Mouse (Mus musculus) spleen, postnatal 4 days (tissue): ENCODE results near the gene Rgs3.

Source experiments
- DNase-seq, 2 experiments: peaks; one replicate each; pipeline ENCODE4 v3.0.0; 2022; ENCODE audit warnings: low spot score in 2 of 2

Rgs3 gene

GRCm38 (mm10) chr4:62605856-62606541, 46.4 kb downstream of the Rgs3 start:
- no peak for DNase-seq

DNA sequence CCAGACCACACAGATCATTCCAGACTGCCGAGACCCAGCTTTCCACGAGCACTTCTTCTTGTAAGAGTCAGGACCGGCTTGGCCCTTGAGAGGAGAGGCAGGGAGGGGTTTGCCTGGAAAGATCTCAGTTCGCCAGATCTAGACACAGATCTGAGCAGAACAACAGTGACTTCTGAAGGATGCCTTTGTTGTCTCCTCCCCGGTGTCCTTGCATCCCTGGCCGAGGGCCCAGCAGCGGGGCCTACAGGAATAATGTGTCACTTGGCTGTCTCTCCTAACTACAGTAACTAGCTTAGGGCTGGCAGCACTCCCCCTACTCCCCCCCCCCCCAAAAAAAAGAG, 46.9 kb downstream of the Rgs3 start:
- DNase-seq: no peak

- DNase-seq: no peak
Measured at GRCm38 (mm10) chr4:62606905-62607304, 47.3 kb downstream of the Rgs3 start.

DNA sequence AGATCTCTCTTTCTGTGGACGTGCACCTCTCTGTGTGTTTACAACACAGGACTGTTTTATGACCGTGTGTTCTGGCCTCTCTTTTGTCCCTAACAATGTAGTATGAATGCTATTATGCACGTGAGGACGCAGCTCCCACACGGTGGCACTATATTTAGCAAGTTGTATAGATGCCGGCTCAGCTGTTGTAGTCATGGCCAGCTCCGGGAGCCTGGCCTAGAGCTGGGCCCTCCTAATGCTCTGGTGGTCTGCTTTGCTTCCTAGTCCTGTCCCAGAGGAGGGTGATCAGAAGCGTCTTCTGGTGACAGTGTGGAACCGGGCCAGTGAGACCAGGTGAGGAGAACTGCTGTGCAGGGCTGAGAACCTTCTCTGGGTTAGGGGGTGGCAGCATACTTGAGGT, 47.7 kb downstream of the Rgs3 start:
- DNase-seq: no peak

DNA sequence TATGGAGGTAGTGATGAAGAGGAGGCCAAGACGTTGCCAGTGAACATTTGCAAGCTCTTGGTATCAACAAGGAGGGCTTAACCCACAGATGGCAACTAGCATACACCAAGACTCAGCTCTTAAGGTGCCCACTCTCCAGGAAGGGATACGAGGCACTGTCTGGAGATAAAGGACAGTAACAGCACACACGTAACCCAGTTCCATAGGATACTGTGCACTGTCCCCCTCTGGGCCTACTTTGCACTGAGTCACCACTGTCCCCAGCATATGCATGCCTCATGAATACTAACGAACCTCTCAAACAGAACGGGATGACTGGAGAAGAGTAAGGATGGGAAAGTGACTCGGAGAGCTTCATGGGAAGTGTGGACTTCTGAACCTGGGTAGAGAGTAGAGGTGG, 48.2 kb downstream of the Rgs3 start:
- no peak for DNase-seq

- no peak for DNase-seq
Measured at GRCm38 (mm10) chr4:62609333-62609732, 49.7 kb downstream of the Rgs3 start.

- DNase-seq: no peak
Measured at GRCm38 (mm10) chr4:62610142-62610675, 50.6 kb downstream of the Rgs3 start.

DNA sequence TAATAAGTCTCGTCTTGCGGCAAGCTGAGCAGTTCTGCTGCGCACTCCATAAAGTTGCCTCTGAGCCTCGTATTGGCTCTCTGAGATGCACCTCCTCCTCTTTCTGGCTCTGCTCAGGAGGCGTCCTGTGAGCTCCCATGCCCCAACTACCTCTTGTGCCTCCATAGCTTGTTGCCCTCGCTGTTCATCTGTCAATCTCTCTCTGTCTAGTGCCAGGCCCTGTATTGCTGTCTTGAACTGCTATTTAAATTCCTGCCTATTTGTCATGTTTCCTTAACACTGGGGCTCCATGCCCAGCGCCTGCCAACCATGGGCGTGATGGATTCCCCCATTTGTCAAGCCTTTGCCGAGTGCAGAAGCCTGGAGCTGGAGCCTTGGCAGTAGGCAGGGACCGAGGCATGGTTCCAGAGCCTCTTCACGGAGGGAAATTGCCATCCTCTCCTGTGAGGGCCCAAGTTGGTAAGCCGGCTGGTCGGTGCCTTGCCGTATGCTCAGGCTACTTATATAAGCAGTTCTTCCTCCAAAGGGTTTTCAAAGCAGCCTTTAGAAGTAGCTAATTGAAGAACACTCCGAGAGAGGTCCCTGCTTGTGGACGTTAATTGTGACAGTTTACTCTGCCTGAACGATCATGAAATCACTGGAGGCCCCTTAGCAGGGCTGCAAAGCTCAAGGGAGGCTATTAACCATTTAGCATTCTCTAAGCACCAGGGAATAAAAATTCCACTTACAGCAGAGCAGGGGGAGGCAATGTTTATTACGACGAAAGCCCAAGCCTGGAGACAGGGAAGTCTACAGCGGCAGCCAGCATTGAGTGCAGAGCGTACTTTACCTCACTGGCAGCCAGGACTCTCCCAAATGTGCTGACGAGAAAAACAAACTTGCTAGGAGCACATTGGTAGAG, 53.2 kb downstream of the Rgs3 start:
- no peak for DNase-seq

GRCm38 (mm10) chr4:62613646-62614365, 54.2 kb downstream of the Rgs3 start:
- DNase-seq: no peak

GRCm38 (mm10) chr4:62617856-62618440, 58.3 kb downstream of the Rgs3 start:
- DNase-seq: no peak

GRCm38 (mm10) chr4:62619232-62619964, 59.8 kb downstream of the Rgs3 start:
- DNase-seq: no peak

DNA sequence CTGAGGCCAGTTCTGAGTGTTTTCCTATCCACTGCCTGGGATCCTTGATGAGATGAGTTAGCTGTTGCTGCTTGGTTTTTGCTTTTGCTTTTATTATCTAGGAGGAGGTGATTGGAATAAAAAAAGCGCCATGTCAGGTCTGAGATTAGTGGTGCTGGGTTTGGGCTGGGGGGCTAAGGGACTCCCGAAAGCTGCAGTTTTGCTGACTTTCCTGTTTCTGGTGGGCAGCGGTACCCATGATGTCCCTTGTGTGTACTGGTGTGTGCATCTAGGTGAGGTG, 60.3 kb downstream of the Rgs3 start:
- DNase-seq: no peak

DNA sequence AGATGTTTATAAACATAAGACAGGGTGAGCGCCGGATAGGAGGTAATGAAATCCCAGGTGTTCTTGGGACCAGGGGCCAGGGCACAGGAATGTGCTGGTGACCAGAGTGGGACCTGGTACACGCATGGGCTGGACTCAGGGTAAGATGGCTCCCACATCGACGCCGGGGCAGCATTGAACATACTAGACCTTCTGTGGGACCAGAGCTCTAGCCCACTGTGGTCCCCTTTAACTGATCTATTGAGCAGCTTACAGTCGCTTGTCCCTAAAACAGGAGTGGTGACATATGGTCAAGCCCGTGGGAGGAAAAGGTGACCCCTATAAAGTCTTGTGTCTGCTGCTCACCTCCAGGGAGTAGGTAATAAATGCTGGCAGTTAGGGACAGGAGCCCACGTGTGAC, 61.5 kb downstream of the Rgs3 start:
- DNase-seq: no peak

DNA sequence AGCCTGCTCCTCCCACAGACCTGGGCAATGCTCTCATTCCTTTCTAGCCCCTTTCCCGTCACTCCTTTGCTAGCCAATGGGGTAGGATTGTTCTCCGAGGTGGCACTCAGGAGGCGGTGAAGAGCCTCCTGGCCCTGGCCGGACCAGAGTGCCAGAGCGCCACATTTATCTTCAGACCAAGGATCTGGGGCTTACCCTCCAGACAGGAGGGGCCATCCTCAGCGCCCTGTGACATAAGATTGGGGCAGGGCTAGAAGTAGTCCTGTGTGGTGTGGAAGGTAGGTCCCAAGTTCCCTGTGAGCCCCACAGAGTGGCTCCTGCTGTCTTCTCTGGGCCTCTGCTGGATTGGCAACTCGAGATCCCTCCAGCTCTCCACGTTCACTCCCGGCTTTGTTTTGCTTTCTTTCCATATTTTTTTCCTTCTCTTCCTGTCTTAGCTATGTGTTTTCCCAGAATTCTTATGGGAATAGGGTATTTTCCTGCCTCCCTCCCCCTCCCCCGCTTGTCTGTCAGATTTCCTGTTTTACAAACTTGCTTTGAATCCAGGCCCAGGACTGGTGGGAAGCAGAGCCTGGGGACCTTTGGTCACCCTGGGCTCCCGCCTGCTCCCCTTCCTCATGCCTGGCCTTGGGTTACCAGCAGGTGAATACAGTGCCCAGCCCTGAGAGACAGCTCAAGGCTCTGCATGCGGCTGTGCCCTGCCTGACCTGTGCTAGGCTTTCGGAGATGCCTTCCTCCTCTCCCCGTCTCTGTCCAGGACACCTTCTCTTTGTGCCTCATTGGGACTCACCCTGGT, 62.4 kb downstream of the Rgs3 start:
- DNase-seq: no peak

GRCm38 (mm10) chr4:62623251-62624015, 63.8 kb downstream of the Rgs3 start:
- DNase-seq: no peak

DNA sequence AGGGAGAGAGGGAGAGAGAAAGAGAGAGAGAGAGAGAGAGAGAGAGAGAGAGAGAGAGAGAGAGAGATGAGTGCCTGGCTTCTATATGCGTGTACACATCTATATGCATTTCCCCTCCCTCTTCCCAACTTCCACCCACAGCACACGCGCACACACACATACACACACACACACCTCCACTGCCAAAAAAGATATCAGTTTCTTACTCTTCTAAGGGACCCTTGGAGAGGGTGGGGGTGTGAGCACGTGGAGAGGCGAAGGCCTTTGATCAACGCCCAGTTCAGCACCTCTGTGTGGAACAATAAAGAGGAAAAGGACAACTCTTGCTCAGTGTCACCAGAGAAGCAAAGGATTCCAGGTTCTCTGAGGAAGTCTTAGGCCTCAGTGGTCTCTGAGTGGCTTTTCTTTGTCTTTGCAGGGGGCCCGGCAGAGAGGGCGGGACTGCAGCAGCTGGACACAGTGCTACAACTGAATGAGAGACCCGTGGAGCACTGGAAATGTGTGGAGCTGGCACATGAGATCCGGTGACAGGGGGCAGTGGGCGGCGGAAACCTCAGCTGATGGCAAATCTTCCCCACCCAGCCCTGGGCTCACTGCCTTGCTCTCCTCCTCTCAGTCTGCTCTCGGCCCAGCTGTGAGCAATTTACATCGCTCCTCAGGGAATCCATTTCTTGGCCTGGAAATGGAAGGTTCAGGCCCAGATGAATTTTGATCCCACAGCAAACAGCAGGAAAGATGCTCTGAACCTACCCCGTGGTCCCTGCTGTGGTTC, 65.2 kb downstream of the Rgs3 start:
- no peak for DNase-seq

GRCm38 (mm10) chr4:62625451-62626061, 65.9 kb downstream of the Rgs3 start:
- DNase-seq: no peak

DNA sequence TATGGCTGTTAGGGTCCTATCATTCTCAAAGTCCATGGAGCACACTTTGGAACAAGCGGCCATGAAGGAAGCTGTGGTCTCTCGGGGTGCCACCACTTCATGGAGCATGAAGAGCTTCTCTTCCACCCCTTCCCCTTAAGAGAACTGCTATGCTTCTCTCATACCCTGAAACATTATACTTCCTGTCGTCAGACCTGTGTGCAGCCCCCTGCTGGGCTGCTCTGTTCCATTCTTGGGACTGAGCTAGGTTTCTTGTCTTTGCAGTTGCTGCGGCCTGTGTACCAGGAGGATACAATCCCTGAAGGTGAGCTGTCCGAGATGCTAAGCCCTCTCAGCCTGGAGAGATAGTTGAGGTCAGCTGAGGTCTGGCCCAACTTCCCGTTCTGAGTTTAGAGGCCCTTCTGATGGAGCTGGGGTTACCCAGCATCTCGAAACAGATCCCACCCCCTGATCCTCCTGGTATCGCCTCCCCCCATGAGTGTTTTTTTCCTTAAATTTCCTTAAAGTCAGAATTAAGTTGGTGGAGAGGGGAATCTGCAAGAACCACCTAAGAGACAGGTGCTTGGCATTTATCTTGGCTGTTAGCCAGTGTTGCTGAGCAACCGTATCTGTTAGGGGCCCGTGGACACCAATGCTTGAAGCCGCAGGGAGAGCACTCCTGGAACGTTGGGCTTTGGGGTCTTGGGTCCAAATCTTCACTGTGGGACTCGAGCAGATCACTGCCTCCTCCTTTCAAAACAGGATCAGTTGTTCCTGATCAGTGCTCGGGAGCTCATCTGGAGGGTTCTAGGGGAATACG, 66.8 kb downstream of the Rgs3 start:
- DNase-seq: no peak
